Mouse (Mus musculus) ES-Bruce4 (cell line): ENCODE data around the gene Egfem1.

Experiments
- CTCF ChIP-seq: IDR thresholded peaks from one replicate; pipeline ENCODE4 v1.8.1; 2011; ENCODE audit warnings: low read depth, low read length
- EP300 ChIP-seq: IDR thresholded peaks from 2 replicates; pipeline ENCODE4 v1.6.1; 2011; ENCODE audit warnings: low read depth, low read length; ENCODE audit not compliant: insufficient read depth
- POLR2A ChIP-seq: IDR thresholded peaks from one replicate; pipeline ENCODE4 v1.8.1; 2011; ENCODE audit warnings: low read length; ENCODE audit not compliant: insufficient read depth

DNA sequence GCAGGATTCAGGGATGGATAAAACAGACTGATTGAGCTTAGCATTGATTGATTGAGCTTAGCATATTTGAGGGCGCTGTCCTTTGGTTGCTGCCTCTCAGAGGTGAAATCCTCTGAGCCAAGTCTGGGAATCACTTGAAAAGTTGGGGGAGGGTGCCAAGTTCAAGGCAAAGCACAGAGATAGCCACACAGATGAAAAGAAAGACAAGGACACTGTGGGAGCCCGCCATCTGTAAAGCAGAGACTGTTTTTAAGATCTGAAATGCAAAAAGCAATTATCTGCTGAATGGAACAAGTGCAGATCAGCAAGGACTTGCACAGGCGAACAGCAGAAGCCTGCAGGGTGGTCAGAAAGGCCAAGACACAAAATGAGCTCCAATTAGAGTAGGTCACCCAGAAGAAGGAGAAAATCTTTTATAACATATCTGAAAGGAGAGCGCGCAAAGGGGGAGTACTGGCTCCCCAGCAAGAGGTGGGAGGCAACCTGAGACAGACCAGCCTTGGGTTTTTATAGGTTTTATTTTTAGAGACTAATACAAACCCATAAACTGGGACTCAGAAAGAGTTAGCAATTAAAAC lies 367.1 kb downstream of the Egfem1 start:
- TF ChIP-seq CTCF (no peak), POLR2A (no peak), EP300 (no peak)
